Mouse (Mus musculus): ENCODE measurements around the gene Ago3.

Gene Ago3

DNA sequence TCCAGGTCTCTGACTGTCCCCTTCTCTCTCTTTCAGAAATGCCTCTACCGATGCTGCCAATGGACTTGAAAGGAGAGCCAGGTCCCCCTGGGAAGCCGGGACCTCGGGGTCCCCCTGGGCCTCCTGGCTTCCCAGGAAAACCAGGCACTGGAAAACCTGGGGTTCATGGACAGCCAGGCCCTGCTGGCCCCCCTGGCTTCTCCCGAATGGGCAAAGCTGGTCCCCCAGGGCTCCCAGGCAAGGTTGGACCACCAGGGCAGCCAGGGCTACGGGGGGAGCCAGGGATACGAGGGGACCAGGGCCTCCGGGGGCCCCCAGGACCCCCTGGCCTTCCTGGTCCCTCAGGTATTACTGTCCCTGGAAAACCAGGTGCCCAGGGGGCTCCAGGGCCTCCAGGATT is 119.0 kb downstream of the Ago3 start:
- no peak for ATAC-seq (ENCODE audit: low TSS enrichment)

DNA sequence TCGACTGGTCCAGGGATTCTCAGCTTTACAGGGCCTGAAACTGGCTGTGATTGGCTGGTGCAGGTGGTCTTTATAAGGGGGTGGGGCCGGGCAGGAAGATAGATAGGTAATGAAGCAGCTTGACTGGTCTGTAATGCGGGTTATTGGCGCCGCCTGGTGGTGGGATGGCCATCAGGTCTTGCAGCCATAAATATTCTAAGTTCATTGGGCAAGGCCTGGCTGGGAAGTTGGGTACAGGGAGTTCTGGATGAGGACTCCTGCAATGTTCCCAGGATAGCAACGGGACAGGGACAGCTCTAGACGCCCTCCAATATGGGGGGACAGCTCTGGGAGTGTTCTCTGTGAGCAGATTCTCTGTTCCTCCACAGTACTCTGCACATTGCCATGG is 119.4 kb downstream of the Ago3 start:
- ATAC-seq (ENCODE audit: low TSS enrichment): peak; percentile 75

DNA sequence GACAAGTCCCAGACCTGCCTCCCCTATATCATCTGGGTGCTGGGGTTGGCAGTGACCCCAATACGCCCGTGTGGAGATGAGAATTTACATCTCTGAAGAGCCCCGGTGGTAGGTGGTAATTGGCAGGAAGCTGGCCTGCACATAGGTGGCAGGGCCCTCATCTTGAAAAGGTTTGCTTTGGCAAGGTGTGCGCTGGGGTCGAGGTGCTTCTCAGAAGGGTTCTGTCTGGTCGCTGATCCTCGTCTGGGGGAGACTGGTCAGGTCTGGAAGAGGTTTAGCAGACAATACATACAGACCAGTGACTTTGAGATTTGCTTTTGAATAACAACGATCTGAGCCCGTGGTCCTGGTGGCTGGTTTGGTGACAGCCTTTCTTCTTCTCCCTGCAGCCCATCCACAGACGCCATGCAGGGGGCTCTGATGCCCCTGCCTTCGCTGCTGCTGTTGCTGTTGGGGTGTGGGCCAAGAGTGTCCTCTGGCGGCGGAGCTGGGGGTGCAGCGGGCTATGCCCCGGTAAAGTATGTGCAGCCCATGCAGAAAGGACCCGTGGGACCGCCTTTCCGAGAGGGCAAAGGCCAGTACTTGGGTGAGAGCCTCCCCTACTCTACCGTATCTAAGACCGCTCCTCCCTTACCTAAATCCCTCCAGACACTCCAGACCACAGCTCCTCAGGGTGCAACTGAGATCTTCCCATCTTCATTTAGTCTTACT is 120.0 kb downstream of the Ago3 start:
- ATAC-seq (ENCODE audit: low TSS enrichment): peak; percentile 35; the same call in 1 of the 2 replicates

DNA sequence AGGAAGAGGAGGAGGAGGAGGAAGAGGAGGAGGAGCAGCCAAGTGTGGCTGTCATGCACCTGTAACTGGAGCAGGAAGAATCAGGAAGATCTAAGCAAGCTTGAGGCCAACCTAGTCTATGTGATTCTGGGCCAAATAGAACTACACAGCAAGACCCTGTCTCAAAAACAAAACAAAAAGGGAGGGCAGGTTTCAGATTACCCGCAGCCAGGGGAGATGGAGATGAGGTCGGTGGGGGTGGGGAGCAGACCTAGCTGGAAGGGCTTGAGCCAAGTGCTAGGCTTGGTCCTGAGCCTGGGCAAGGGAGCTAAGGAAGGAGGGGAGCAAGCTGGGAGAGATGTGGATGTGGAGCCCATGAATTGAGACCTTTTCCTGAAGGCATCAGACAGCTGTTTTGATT is 122.5 kb downstream of the Ago3 start:
- ATAC-seq (ENCODE audit: low TSS enrichment): no peak

DNA sequence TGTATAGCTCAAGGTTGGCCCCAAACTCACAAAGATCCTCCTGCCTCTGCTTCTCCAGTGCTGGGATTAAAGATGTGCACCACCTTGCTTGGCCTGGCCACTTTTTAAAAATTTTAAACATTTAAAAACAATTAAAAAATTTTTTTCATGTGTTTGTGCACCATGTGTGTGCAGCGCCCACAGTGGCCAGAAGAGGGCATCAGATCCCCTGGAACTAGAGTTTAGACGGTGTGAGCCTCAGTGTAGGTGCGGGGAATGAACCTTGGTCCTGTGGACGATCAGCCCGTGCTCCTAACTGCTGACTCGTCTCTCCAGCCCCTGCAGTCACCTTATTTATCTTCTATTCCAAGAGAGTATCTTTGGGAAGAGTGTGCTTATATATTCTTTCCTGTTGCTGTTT is 123.3 kb downstream of the Ago3 start:
- ATAC-seq (ENCODE audit: low TSS enrichment): no peak

DNA sequence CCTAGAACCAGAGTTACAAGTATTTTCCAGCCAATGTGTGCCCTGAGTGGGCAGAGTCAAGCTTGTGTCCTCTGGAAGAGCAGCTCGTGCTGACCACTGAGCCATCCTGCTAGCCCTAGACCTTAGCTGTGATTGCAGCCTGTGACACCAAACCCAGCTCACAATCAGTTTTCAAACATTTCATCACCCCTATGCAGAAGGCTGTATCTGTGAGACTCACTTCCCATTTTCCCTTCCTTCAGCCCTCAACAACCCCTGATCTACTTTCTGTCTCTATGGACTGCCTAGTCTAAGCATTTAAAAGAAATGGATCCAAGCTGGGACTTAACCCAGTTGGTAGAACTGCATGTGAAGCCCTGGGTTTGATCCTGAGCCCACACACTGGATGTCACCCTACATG is 123.9 kb downstream of the Ago3 start:
- ATAC-seq (ENCODE audit: low TSS enrichment): no peak

DNA sequence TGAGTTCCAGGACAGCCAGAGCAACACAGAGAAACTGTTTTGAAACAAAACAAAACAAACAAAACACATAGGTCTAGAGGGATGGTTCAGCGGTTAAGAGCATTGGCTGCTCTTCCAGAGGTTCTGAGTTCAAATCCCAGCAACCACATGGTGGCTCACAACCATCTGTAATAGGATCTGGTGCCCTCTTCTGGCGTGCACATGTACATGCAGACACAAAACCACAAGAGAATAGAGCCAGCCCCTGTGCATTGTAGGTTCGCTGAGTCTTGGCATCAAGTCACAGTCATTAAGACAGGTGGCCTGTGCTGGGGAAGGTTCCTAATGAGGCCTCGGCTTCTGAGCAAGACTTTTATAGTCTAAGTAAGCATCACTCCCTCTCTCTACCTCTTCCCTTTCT is 125.5 kb downstream of the Ago3 start:
- ATAC-seq (ENCODE audit: low TSS enrichment): no peak

DNA sequence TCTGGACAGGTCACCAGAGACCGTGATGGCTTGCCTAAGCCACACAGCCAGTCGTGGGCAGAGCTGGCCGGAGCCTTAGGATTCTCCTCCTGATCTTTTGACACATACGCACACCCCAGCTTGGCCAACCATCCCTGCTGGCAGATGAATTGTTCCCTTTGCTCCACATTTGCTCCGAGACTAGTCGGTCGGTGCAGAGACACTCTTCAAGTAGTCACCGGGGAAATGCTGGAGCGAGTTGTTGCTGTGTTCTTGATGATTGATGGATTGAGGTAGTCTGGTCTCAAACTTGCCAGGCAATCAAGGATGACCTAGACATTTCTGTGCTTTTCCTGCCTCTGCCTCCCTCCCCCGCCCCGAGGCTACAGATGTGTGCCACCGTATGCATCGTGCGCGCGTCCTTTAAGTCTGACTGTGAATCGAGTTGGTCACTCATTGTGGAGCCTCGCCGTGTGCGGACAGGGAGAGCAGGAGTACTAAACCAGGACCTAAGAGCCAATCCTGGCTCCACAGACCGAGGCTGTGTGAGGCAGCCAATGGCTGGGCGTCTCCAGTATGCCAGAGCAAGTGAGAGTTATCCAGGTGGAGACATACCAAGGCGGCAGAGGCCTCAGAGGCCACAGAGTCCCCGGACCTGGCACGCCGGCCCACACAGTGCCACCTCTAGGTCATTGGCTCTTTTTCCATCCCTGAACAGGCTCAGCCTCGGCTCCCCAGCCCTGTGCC is 127.6 kb downstream of the Ago3 start:
- ATAC-seq (ENCODE audit: low TSS enrichment): no peak

DNA sequence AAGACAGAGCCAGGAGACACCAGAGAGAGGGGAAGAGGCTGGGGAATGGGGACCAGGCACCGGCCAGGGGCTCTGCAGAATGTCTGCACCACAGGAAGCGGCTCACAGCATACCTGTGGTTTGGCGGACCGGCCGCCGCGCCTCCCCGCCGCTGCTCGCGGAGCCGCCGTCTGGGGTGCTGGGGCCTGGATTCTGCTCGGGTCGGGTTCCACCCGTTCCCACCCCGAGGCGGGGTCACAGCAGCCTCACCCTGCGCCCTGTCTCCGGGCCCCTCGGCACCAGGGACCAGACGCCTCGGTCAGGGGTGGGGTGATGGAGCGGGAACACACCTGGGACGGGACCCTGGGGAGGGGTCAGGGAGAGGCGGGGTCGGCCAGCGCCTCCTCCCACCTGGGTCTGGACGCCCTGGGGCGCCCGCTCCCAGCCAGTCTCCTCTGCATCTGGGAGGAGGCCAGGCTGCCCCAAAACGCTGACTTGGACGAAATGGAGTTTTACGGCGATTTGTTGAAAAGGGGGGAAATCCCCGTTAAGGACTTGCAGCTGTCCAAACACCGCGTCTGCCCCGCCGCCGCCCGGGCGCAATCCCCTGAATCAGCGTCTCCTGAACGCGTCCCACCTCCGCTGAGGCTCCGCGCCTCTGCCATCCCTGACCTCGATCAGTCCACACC is 128.3 kb downstream of the Ago3 start:
- no peak for ATAC-seq (ENCODE audit: low TSS enrichment)

DNA sequence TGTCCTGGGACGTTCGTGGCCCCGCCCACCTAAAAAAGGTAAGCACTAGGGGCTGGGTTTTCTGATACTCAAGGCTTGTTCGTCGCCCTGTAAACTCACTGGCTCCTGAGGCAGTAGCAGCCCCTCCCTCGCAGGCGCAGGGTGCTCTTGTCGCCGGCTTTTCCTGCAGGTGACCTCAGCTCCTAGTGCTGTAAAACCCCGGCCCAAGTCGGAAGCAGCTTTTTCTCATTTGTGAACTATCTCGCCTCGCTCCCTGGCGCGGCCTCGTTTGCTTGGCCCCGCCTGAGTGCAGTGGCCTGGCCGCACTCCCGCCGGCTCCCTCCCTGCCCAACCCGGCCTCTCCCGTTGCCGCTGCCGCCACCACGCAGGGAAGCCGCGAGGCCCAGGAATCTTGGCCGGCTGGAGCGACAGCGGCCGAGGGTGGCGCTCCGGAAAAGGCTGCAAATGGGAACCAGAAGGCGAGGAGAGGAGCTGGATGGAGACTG is 132.7 kb downstream of the Ago3 start:
- peak; percentile 86 for ATAC-seq (ENCODE audit: low TSS enrichment)

DNA sequence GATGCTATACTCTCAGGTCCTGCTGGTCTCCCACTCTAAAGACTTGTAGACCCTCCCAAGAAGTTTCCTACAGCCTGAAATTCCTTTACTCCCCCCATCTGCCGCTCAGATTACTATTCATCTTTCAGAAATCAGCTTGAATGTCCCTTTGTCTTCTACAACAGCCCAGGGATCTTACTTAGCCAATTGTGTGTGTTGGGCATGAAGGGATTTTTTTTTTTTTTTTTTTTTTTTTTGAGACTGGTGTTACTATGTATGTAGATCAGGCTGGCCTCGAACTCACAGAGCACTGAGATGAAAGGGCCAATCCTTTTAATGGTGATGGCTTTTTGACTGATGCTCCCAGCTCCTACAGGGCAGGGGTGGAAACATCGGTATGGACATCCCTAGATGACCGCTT is 133.4 kb downstream of the Ago3 start:
- no peak for ATAC-seq (ENCODE audit: low TSS enrichment)

DNA sequence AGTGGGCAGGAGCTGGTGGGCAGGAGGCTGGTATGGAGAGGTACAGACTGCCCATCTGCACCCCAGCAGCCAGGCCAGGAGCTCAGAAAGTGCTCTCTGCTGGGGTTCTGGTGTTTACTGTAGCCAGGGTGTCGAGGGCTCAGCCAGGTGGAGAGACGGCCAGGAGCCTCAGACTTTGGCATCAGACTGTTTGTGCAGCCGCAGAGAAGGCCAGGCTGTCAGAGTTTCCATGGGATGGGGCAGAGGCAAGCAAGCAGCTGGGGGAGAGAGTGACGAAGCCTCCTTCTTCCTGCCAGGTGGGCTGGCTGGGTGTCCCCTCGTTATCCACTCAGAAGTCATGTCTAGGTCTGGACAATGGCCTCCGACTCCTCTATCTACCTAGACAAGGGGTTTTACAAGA is 134.2 kb downstream of the Ago3 start:
- ATAC-seq (ENCODE audit: low TSS enrichment): no peak

DNA sequence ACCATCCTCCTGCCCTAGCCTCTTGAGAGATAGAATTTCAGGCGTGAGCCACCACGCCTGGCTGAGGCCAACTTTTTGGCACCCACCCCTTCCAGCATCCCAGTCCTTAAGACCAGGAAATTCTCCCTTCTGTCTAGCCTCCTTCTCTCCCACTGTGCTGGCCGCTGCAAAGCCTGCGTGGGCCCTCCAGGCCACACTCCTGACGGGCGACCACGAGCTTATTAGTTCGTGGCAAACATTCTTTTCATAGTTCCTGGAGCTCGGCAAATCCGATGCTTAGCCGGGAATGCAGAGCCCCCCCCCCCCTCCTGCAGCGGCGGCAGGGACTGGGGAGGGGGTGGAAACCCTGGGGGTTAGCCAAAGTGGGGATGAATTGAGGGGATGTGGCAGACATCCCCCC is 138.2 kb downstream of the Ago3 start:
- no peak for ATAC-seq (ENCODE audit: low TSS enrichment)

DNA sequence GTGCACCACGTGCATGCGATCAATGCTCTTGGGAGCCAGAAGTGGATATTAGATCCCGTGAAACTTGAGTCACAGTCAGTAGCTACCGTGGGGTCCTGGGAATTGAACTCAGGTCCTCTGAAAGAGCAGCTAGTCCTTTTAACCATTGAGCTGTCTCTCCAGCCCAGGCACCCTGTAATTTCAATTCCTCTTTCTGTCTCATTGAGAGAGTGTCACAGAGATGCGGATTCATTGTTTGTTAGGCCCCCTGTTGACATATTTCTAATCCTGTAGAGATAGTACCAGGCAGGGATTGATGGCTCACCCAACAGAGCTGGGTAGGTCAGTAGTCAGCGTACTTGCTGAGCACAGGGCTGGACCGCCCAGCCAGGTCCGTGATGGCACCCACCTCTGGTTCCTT is 139.0 kb downstream of the Ago3 start:
- ATAC-seq (ENCODE audit: low TSS enrichment): no peak

DNA sequence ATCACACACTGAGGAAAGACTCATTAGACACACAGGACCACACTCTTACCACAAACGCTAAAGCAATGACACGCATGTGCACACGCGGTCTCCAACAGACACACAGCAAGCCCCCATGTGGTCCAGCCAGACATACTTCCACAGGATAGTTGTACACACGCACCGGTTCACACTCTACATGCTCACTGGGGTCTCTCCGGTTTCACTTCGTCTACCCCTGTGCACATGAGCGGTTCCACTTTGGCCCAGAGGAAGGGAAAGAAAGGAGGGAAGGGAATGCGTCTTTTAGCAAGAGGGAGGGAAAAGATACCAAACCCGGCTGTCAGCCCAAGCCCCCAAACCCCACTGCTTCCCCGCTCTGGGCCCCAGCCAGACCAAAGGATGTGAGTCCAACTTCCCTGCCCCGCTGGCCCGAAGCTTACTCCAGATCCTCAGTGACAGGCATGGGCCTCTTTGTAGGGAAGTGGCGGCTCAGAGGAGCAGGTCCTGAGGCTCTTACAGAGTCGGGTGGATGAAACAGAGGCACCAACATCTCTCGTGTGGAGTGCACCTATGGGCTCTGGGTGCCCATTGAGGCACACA is 141.2 kb downstream of the Ago3 start:
- ATAC-seq (ENCODE audit: low TSS enrichment): no peak

DNA sequence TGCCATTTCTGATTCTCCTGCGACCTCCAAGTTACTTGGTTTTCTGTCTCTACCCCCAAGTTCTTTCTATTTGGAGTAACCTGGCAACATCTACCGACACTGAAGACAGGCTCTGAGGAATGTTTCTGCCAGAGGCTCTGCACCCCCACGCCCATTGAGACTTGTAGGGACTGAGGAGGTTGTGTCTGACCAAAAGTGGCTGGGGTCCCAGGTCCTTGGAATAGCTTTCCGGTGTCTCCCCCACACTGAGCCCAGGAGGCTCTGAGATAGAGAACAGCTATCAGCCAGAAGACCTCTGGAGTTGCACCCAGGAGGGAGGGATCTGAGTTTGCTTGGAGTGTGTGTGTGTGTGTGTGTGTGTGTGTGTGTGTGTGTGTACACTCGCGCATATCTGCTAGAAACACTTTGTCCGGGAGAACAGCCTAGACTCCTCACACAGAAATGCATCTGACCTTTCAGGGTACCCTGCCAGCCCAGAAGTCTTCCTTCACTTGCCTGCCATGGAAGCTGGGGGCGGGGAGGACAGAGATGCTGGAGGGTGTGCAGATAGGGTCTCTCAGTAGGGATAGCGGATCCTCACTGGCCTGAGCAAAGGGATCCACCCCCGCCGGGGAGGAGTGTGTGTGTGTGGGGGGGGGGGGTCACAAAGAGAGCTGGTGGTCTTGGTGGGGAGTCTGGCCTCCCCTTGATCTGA is 141.9 kb downstream of the Ago3 start:
- ATAC-seq (ENCODE audit: low TSS enrichment): no peak

DNA sequence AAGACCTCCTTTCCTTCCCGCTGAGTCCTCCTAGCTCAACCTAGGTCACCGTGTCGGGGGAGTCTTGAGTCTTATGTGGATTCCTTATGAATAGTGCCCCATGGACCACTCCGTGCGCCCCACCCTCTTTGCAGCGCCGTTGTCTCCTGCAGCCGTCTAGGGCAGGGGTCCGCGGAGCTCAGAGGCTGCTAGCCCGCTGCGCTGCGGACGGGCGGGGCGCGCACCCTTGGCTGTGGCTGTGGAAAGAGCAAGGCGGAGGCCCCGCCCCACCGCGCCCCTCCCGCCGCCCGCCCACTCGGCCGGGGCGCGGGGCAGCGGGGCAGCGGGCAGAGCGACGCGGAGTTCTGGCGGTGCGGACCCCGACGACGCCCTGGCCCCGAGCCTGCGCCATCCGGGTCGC is 142.9 kb downstream of the Ago3 start, which contains the start of gene Col8a2:
Gene Col8a2 (plus strand): TSS at position 302 of the 400 bp plus-strand sequence.
- ATAC-seq (ENCODE audit: low TSS enrichment): no peak

DNA sequence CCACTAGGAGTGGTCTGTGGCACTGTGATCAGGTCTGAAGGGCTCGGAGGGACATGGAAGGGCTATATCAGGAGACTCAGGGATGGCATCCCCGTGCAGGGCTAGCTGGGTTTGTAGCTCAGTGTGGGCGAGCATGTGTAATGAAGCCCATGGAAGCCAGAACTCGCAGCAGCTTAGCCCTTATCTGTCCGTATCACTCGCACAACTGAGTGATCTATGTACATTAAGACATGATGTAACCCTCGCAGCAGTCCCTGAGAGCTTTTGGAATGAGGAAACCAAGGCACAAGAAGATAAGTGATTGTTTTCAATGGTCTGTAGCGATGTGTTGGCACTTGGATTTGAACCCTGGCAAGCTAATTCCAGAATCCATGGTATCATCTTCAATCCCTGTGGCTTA is 145.8 kb downstream of the Ago3 start:
- no peak for ATAC-seq (ENCODE audit: low TSS enrichment)

DNA sequence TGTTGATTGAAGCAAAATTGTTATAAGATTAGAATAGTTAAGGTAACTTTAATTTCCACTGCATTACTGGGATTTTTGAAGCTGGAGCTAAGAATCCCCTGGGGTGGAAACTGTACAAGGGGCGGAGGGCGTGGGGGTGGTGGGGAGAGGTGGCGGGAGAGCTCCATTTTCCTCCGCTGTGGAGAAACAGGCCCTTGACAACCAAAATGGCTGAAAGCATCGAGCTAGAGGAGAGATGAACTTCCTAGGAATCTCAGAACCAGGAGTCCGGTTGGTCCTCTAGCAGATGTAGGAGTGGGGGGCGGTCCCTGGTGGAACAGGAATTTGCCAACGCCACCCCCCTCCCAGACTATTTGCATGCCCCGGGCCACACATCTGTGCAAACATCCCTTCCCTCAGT is 147.7 kb downstream of the Ago3 start:
- ATAC-seq (ENCODE audit: low TSS enrichment): no peak
